ENCODE assay signal across 8 mouse cellular contexts in genomic region chr5:23386562-23387312, GRCm38 (mm10). TPM values are rescaled to one million over a fixed set of nuclear protein-coding genes. Genes with fewer than 3 reads are reported as not detected.
DNase-seq lines count a peak whose midpoint lies in the region; ATAC-seq lines count a peak whose summit lies in the region.

No protein-coding gene starts in this region.

- ATAC-seq in erythroblast, adult 5-6 weeks (replicated peaks; ENCODE audit: low FRiP score, poor library complexity, severe bottlenecking), result peak; percentile 83
- ATAC-seq in heart, embryonic 12.5 days (ENCODE audit: insufficient number of reproducible peaks, low FRiP score), result peak; percentile 88
- peak; percentile 95 for ATAC-seq in kidney, embryonic 16.5 days (ENCODE audit: low FRiP score, low TSS enrichment)

- no peaks in the 10 kb centered on the region for H3K36me3 ChIP-seq in heart, embryonic 12.5 days
- H3K36me3 ChIP-seq in kidney, embryonic 16.5 days (ENCODE audit: insufficient read depth, low read length), result no peaks in the 10 kb centered on the region

- peak overlapping the region; percentile 70 for H3K4me2 ChIP-seq in heart, embryonic 12.5 days
- peak overlapping the region; percentile 54 for H3K4me2 ChIP-seq in kidney, embryonic 16.5 days (replicated peaks; ENCODE audit: low read depth, low read length)

- peak overlapping the region; percentile 44 for H3K4me3 ChIP-seq in heart, embryonic 12.5 days
- H3K4me3 ChIP-seq in kidney, embryonic 16.5 days (ENCODE audit: low read length), result peak overlapping the region; percentile 41

- 2% methylated on average over 22 of the region's 22 CpGs for WGBS in heart, embryonic 12.5 days
- WGBS in kidney, embryonic 16.5 days, result 3% methylated on average over 22 of the region's 22 CpGs

- peak overlapping the region; percentile 49; the same call in 1 of the 2 replicates for H3K9ac ChIP-seq in heart, embryonic 12.5 days
- peak overlapping the region; percentile 36 for H3K9ac ChIP-seq in kidney, embryonic 16.5 days (replicated peaks; ENCODE audit: low read length)

- H3K27ac ChIP-seq in heart, embryonic 12.5 days (ENCODE audit: poor library complexity, severe bottlenecking), result peak overlapping the region; percentile 68
- H3K27ac ChIP-seq in kidney, embryonic 16.5 days (ENCODE audit: low read length), result peak overlapping the region; percentile 21

- H3K27me3 ChIP-seq in heart, embryonic 12.5 days (replicated peaks), result no peaks in the 10 kb centered on the region
- no peaks in the 10 kb centered on the region for H3K27me3 ChIP-seq in kidney, embryonic 16.5 days (ENCODE audit: insufficient read depth, low read length)

- DNase-seq in 3T3-L1 (ENCODE audit: low read depth, low spot score), result peak; percentile 99
- DNase-seq in adrenal gland, adult 2 months, result peak; percentile 88
- DNase-seq in liver, result peak; percentile 73
- peak; percentile 85 to 92 for DNase-seq in monocyte, adult 2 months (ENCODE audit: low read depth in 1 of 2, low spot score in 2 of 2)
- peak; percentile 96 to 97 for DNase-seq in spleen, postnatal 36 days (ENCODE audit: low spot score in 2 of 2)

- H3K9me3 ChIP-seq in heart, embryonic 12.5 days (replicated peaks), result no peaks in the 10 kb centered on the region
- no peaks in the 10 kb centered on the region for H3K9me3 ChIP-seq in kidney, embryonic 16.5 days (ENCODE audit: low read length)

- H3K4me1 ChIP-seq in heart, embryonic 12.5 days (replicated peaks), result peaks cover 20% of the 10 kb centered on the region
- peaks cover 9% of the 10 kb centered on the region; the same call in 1 of the 2 replicates for H3K4me1 ChIP-seq in kidney, embryonic 16.5 days (ENCODE audit: insufficient read depth, low read length)

RNA-seq across cellular contexts. Expression of gene Kmt2e, which starts 47.5 kb away (rescaled TPM):
- total RNA-seq in adrenal gland, adult 2 months (2021), result 10 to 100 TPM; 59.1 to 67.9 TPM
- polyA plus RNA-seq in adrenal gland, adult 2 months (2012; rRNA removed), result 12.5 and 16.7 TPM in 2 replicates
- total RNA-seq in erythroblast, adult 5-6 weeks (2015; ENCODE audit: low replicate concordance), result 54.5 and 85.1 TPM in 2 replicates
- 70.8 and 88.7 TPM in 2 replicates for total RNA-seq in erythroblast, adult 5-6 weeks (2017; ENCODE audit: low replicate concordance)
- 69.2 and 73.6 TPM in 2 replicates for polyA plus RNA-seq in heart, embryonic 12.5 days (2016; fragmentation: Nextera tagmentation; extraction: Ambion mirVana)
- polyA plus RNA-seq in kidney, embryonic 16.5 days (2015; fragmentation: Nextera tagmentation; extraction: Ambion mirVana), result 98.8 and 99.9 TPM in 2 replicates

Comparison
In these comparisons a context has a peak if more than half of its experiments do, and no peak if none do; other contexts are left out.
1. Peak in every context shown above with its lines: DNase-seq, ATAC-seq, H3K4me3 ChIP-seq and H3K27ac ChIP-seq.